Mouse (Mus musculus) cortical plate, adult 2 months (tissue): Measurements from ENCODE around the gene Fbxo27.

ENCODE experiments used
- CTCF ChIP-seq: fragments of 200-500 bp; IDR thresholded peaks from 2 replicates; pipeline ENCODE4 v1.5.1; 2011; ENCODE audit warnings: mild to moderate bottlenecking, control low read depth, low read length; ENCODE audit not compliant: insufficient read depth; ENCODE audit errors: extremely low read depth
- POLR2A ChIP-seq: fragments of 200-500 bp; IDR thresholded peaks from 2 replicates; pipeline ENCODE4 v1.6.1; 2011; ENCODE audit warnings: mild to moderate bottlenecking, low read length, control low read depth; ENCODE audit not compliant: insufficient read depth; ENCODE audit errors: extremely low read depth

- TF ChIP-seq POLR2A (no peak), CTCF (no peak)
Observed at GRCm38 (mm10) chr7:28647016-28647415, 45.6 kb upstream of the Fbxo27 start.
